Mouse (Mus musculus) embryo, embryonic 11.5 days (tissue): ENCODE measurements around the gene Wdfy4.

Experiments
- DNase-seq: peaks from one replicate; pipeline ENCODE4 v3.0.0-alpha.2; 2012; ENCODE audit warnings: low read depth, low spot score

Gene Wdfy4

GRCm38 (mm10) chr14:33189849-33190423 is 4.6 kb upstream of the Wdfy4 start:
- DNase-seq = no peak

- no peak for DNase-seq
Observed at GRCm38 (mm10) chr14:33189230-33189629, 3.9 kb upstream of the Wdfy4 start.

- no peak for DNase-seq
Observed at GRCm38 (mm10) chr14:33187201-33187600, 1.9 kb upstream of the Wdfy4 start.

GRCm38 (mm10) chr14:33180102-33180501 is 5.2 kb downstream of the Wdfy4 start:
- no peak for DNase-seq

- no peak for DNase-seq
Observed at GRCm38 (mm10) chr14:33175059-33175821, 10.1 kb downstream of the Wdfy4 start.

- DNase-seq = no peak
Observed at GRCm38 (mm10) chr14:33171942-33172341, 13.4 kb downstream of the Wdfy4 start.

GRCm38 (mm10) chr14:33168750-33169149 is 16.6 kb downstream of the Wdfy4 start:
- DNase-seq = no peak

GRCm38 (mm10) chr14:33162238-33162637 is 23.1 kb downstream of the Wdfy4 start:
- DNase-seq = no peak

- DNase-seq = no peak
Observed at GRCm38 (mm10) chr14:33158268-33158667, 27.0 kb downstream of the Wdfy4 start.

- DNase-seq = no peak
Observed at GRCm38 (mm10) chr14:33152941-33153340, 32.4 kb downstream of the Wdfy4 start.

GRCm38 (mm10) chr14:33146287-33146686 is 39.0 kb downstream of the Wdfy4 start:
- no peak for DNase-seq

GRCm38 (mm10) chr14:33136843-33137242 is 48.5 kb downstream of the Wdfy4 start:
- DNase-seq = no peak

- no peak for DNase-seq
Observed at GRCm38 (mm10) chr14:33135170-33135569, 50.1 kb downstream of the Wdfy4 start.

- DNase-seq = no peak
Observed at GRCm38 (mm10) chr14:33131044-33131758, 54.1 kb downstream of the Wdfy4 start.

GRCm38 (mm10) chr14:33116590-33116989 is 68.7 kb downstream of the Wdfy4 start:
- DNase-seq = no peak

- DNase-seq = no peak
Observed at GRCm38 (mm10) chr14:33104809-33105208, 80.5 kb downstream of the Wdfy4 start.

GRCm38 (mm10) chr14:33101609-33102008 is 83.7 kb downstream of the Wdfy4 start:
- DNase-seq = no peak

GRCm38 (mm10) chr14:33099926-33100325 is 85.4 kb downstream of the Wdfy4 start:
- DNase-seq = no peak

- no peak for DNase-seq
Observed at GRCm38 (mm10) chr14:33099111-33099510, 86.2 kb downstream of the Wdfy4 start.

GRCm38 (mm10) chr14:33096462-33096861 is 88.8 kb downstream of the Wdfy4 start:
- no peak for DNase-seq

- DNase-seq = no peak
Observed at GRCm38 (mm10) chr14:33083326-33083725, 102.0 kb downstream of the Wdfy4 start.

GRCm38 (mm10) chr14:33082301-33082700 is 103.0 kb downstream of the Wdfy4 start:
- DNase-seq = no peak
